Mouse (Mus musculus): Measurements from ENCODE around the gene Car5a.

Car5a gene

DNA sequence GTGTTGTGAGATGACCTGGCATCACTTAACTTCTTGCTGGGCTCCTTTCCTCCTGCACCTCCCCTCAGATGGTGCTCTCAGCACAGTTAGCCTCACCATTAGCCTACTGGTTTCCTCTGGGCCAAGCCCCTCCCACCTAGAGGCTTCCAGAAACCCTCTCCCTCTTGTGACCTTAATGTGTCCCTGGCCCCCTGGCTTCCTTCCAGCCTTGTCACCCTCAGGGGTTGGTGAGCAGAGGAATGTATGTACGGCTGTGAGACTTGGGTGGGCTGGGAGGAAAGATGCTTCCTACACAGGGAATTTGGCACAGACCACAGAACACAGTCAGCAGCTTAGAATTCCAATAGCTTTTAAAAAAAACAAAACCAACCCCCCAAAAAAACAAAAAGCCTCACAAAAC, 63.9 kb downstream of the Car5a start:
- no peak for DNase-seq (ENCODE audit: low read depth)

DNA sequence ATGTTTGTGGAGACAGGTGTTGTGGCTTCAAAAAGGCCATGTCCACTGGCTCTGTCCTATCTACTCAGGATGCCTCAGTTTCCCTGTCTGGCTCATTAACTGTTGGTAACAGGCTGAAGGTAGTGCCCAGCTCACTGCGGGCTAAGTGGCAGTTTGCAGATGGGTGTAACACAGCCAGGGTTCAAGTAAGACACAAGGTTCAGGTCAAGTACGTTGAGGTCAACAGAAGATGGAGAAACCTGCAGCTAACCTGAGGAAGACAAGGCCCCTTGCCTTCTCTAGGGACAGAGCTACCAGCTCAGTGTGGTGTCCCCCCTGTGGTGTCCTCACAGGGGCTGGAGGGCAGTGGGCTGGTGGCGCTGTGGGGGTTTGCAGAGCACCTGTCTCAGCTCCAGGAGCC, 65.0 kb downstream of the Car5a start:
- no peak for DNase-seq (ENCODE audit: low read depth)

DNA sequence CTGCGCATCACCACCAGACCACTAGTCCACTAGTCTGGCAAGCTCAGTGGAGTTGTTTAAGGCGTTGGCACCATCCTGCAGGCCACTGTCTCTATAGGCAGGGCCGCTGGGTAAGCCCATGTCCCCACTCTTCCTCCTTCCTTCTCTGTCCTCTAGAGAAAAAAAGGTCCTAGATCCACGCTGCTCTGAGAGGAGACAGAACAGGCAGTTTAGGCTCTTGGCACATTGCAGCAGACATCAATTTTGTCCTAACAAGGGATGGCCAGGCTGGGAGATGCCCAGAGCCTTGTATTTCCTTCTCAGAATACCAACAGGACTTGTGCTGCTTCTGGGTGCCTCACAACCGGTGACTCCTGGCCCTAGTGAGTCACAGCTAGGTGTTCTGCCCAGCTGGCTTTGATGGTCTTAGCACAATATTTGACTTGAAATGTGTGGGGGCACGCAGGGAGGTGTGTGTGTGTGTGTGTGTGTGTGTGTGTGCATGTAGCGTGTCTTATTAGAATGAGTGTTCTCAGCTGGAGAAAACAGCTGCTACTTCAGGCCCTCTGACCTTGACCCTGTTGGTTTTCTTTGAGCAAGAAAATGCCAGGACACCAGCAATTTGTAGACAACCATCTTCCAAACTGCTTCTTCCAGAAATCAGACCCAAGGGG, 66.8 kb downstream of the Car5a start:
- no peak for DNase-seq (ENCODE audit: low read depth)

DNA sequence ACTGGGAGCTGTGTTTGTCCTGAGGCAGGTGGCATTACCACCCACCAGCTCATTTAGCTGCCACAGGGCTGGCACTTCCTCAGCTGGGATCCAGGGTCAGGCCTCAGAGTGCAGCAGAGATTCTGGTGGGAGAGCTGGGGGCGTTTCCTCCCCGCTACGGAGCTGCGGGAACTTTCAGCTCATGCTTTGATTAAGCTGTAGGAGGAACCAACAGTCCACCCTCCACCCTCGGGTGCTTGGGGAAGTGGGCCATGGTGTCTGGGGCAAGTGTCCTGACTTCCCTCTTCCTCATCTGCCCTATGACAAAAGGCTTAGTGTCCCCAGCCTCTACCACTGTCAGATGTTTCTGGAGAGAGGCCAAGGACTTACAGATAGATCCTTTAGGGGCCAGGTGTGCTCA, 67.5 kb downstream of the Car5a start:
- DNase-seq (ENCODE audit: low read depth): no peak

DNA sequence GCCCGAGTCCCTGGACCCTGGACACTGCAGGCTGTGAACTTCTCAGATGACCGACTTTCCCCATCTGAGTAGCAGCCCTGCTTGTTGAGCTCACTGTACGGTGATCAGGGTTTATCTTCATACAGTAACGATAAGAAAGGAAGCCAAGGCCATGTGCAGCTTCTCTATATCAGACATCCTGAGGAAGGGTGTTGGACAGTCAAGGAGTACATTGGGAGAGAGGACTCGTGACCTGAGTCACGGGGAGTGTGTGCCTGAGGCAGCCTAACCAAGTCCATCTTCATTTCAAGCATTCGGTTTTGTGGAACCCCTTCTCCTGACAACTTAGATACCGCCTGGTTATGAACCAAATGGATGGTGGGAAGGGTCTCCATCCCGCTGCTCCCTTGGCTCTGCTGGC, 69.2 kb downstream of the Car5a start:
- DNase-seq (ENCODE audit: low read depth): no peak

DNA sequence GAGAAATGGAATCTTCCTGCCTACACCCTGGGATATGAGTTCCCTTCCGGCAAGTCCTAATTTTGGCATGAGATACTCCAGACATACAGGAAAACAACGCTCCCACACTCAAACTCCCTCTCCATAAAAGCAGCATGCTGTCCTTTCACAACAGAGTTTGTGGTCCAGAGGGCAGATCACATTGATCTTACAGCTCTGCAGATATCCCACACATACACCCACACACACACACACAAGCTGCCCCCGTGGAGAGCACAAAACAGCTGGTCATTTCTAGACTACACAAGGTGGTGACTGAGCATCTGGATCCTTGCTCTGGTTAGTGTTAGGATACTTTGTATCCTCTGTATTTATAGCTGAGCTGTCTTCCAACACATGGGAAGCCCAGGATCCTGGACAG, 69.7 kb downstream of the Car5a start:
- DNase-seq (ENCODE audit: low read depth): no peak

DNA sequence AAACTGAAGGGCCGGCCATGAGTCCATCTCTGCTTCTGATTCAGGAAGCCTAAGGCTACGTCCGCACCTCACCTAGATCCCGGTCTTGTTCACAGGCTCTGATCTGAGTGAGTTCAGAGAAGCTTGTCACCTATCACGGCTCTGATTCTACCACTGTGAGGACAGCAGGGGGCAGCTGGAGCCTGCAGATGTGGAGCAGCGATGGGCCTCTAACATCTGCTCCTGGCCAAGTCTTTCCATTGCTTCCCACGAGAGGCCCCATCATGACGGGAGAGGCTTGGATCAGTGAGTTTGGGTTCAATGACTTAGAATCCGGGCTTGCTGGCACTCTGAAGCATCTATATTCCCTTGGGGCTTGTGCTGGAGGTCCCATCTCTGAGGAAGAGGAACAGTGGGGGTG, 70.7 kb downstream of the Car5a start:
- no peak for DNase-seq (ENCODE audit: low read depth)

DNA sequence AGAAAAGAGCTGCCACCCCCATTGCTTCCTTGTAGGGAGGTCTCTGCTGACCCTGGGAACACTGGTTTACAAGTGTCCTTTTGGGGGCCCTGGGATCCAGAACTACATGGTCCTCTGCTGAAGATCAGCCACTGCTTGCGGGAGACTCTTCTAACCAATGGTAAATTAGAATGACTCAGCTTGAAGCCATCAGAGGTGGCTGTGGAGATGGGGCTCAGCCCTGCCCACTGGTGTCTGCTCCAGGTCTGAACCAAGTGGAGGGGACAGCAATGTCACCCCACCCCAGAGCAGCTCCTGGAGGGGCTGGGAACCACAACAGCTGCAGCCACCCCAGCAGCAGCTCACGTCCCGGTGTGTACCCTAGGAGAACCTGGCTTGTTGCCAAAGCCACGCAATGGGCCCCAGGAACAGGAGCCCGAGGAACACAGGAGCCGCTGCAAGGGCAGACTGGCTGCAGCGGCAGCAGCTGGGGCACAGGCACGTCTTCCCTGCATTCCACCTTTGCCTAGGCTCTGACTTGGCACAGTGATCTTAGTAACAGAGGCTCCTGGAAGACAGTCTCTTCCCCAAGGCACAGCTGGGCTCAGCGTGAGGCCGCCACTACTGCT, 72.8 kb downstream of the Car5a start:
- no peak for DNase-seq (ENCODE audit: low read depth)

DNA sequence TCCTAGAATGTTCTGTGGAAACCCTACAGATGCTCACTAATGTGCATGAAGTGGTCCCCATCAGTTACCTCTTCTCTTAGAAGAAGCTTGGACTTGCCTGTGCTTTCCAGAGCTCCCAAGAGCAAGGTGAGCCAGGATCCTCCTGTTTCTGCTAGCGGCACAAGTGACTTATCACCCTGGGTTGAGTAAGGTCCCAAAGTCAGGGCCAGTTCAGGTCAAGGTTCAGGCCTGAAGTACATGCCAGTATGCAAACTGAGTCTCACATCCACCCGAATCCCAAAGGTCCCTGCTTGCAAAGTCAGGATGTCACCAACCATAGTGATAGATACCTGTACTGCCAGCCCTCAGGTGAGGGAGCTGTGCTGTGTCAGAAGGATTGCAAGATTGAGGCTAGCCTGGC, 74.5 kb downstream of the Car5a start:
- DNase-seq (ENCODE audit: low read depth): no peak

DNA sequence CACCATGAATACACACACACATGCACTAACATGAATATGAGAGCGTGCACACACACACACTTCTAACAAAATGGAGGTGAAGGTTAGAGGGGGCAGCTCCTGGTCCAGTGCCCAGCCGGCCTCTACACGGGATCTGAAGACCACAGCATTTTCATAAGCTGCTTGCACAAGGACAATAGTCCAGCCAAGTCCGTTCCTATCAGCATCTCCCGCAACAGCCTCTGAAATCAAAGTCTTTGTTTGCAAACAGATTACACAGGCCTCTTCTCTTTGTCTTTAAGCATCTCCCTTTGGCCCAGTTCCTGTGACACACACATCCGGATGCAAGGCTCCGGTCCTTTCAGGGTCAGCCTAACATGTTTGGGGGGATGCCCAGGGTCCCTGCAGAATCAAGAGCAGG, 75.8 kb downstream of the Car5a start:
- no peak for DNase-seq (ENCODE audit: low read depth)

DNA sequence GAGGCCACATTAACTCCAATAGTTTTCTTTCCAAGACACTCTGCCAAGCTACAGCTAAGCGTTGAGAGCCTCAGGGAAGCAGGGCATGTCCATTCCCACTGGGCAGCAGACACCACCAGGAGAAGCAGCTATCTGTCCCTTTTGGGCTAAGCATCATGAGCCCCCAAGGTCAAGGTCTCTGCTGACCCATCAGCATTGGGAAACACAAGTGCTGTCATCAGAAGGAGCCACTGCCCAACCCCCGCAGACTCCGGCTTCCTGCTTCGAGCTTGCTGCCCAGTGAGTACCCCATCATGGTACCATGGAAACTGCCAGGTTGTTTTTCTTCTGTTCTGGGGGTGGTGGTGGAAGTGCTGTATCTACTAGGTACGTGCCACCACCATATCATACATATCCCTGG, 76.5 kb downstream of the Car5a start:
- DNase-seq (ENCODE audit: low read depth): no peak

Data from fibroblast of lung, adult 2 months (primary cell).